ENCODE assay signal across 8 mouse cellular contexts in the genomic region with DNA sequence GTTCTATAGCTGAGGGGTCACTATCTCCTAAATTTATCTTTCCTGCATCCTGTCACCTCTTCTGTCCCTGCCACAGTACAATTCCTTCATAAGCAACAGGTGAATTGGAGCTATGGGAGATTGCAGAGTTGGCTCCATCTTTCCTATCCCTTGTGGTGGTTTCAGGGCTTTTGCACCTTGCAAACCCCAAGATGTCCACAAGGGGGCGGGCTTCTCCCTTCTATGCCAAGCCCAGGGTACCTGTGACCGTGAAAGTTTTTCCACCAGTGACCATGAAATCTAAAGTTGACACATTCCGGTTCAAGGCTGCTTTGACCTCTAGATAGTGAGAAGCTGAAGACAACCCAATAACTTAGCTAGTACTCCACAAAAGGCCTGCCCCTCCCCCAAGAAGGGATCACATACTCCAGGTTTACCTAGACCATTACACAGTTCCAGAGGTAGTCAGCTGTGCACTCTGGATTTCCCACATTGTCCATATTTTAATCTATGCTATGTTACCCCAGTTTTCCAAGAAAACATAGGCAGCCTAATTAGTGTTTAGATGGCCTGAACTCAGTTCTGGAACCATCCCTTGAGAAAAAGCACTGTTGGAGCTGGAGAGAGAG. TPM values are rescaled to one million over a fixed set of nuclear protein-coding genes. Genes with fewer than 3 reads are reported as not detected.
DNase-seq lines count a peak whose midpoint lies in the region; ATAC-seq lines count a peak whose summit lies in the region.

No protein-coding gene starts in this region.

- intact Hi-C loops in heart, postnatal 36 days (cut with DNase I) = loop anchor here (1.0 to 10.0 kb wide), 4 partner anchors 182 to 651 kb away; a partner anchor contains a TSS

- no peak overlapping the region for H3K9ac ChIP-seq in embryonic facial prominence, embryonic 11.5 days (replicated peaks; ENCODE audit: low read length)

- no peaks in the 10 kb centered on the region for H3K36me3 ChIP-seq in embryonic facial prominence, embryonic 11.5 days (replicated peaks; ENCODE audit: control insufficient read depth, insufficient read depth, low read depth, low read length)

- 10% methylated on average over 3 of the region's 3 CpGs for WGBS in embryonic facial prominence, embryonic 11.5 days

- H3K4me2 ChIP-seq in embryonic facial prominence, embryonic 11.5 days (ENCODE audit: low read depth, low read length) = no peak overlapping the region

- H3K4me1 ChIP-seq in embryonic facial prominence, embryonic 11.5 days (ENCODE audit: control insufficient read depth, insufficient read depth, low read length) = no peaks in the 10 kb centered on the region

- H3K27me3 ChIP-seq in embryonic facial prominence, embryonic 11.5 days (ENCODE audit: control insufficient read depth, insufficient read depth, low read length) = peaks cover 19% of the 10 kb centered on the region

- peak; percentile 31 for DNase-seq in CD4-positive helper T cell, adult 2 months (ENCODE audit: low read depth, low spot score)
- DNase-seq in adrenal gland, adult (ENCODE audit: inconsistent age in 2 of 2, low spot score in 1 of 2) = peak; percentile 68 to 93
- peak; percentile 82 for DNase-seq in embryonic facial prominence, embryonic 11.5 days (ENCODE audit: low spot score)
- peak; percentile 62 to 80 for DNase-seq in heart, postnatal 36 days
- DNase-seq in layer of hippocampus, adult 8-10 months (ENCODE audit: low spot score in 2 of 2) = peak; percentile 32 to 69
- peak; percentile 70 for DNase-seq in lung, postnatal 10 days
- peak; percentile 51 for DNase-seq in retina, postnatal 7 days (ENCODE audit: low read depth, low spot score)
- peak; percentile 66 for DNase-seq in urinary bladder, adult 2 months (ENCODE audit: low spot score)

- no peak overlapping the region for H3K27ac ChIP-seq in embryonic facial prominence, embryonic 11.5 days (replicated peaks; ENCODE audit: low read depth, low read length)

- no peak overlapping the region for H3K4me3 ChIP-seq in embryonic facial prominence, embryonic 11.5 days (ENCODE audit: low read depth, low read length)

- H3K9me3 ChIP-seq in embryonic facial prominence, embryonic 11.5 days (replicated peaks; ENCODE audit: control insufficient read depth, low read length) = no peaks in the 10 kb centered on the region

- peak; percentile 48; the same call in 1 of the 2 replicates for ATAC-seq in embryonic facial prominence, embryonic 11.5 days (replicated peaks; ENCODE audit: insufficient number of reproducible peaks, low FRiP score, low TSS enrichment, low read depth)

RNA-seq across cellular contexts. Expression of a gene that starts 6.4 kb away (rescaled TPM):
- polyA plus RNA-seq in embryonic facial prominence, embryonic 11.5 days (2014; fragmentation: Nextera tagmentation; extraction: Ambion mirVana) = 16.4 and 20.6 TPM in 2 replicates
- total RNA-seq in heart, postnatal 36 days (2021) = not detected
- total RNA-seq in layer of hippocampus, adult 8-10 months (2022) = under 1 TPM; 0.51 to 0.74 (median 0.56) TPM
- 0.09 and 0.14 TPM in 2 replicates for polyA plus RNA-seq in urinary bladder, adult 2 months (2012; rRNA removed)

RNA-seq across cellular contexts. Expression of a gene that starts 18.6 kb away (rescaled TPM):
- polyA plus RNA-seq in embryonic facial prominence, embryonic 11.5 days (2014; fragmentation: Nextera tagmentation; extraction: Ambion mirVana) = 2.6 and 3.3 TPM in 2 replicates
- total RNA-seq in heart, postnatal 36 days (2021) = not detected
- under 1 TPM in 1 of 4 experiments, not detected in 3; 0.19 TPM for total RNA-seq in layer of hippocampus, adult 8-10 months (2022)
- polyA plus RNA-seq in urinary bladder, adult 2 months (2012; rRNA removed) = 0.03 and 0.04 TPM in 2 replicates

Comparison
In these comparisons a context has a peak if more than half of its experiments do, and no peak if none do; other contexts are left out.
1. DNase-seq: peak in every context shown above with its lines; median percentile 82 in embryonic facial prominence, embryonic 11.5 days; 80 in adrenal gland, adult; 71 in heart, postnatal 36 days; 70 in lung, postnatal 10 days; 66 in urinary bladder, adult 2 months; 51 in retina, postnatal 7 days; 50 in layer of hippocampus, adult 8-10 months; 31 in CD4-positive helper T cell, adult 2 months.